Mouse (Mus musculus) hindbrain, embryonic 12.5 days (tissue): ENCODE data around the gene Cd68. TPM values are rescaled to one million over a fixed set of nuclear protein-coding genes. Genes with fewer than 3 reads are reported as not detected.

Experiments used
- ATAC-seq: fragments of 200-750 bp; cut with Nextera tagmentation; 2 replicates; pipeline ENCODE4 v1.8.0; 2017; ENCODE audit warnings: moderate TSS enrichment; ENCODE audit not compliant: low FRiP score
- H3K27ac ChIP-seq: fragments of 300-500 bp; sonication (generic); 2 replicates; pipeline ENCODE4 v1.5.1; 2016; ENCODE audit warnings: mild to moderate bottlenecking
- H3K27me3 ChIP-seq: fragments of 300-500 bp; sonication (generic); 2 replicates; pipeline ENCODE4 v1.6.1; 2016; ENCODE audit warnings: mild to moderate bottlenecking
- H3K36me3 ChIP-seq: fragments of 300-500 bp; sonication (generic); 2 replicates; pipeline ENCODE4 v1.6.1; 2016; ENCODE audit warnings: mild to moderate bottlenecking
- H3K4me1 ChIP-seq: fragments of 300-500 bp; sonication (generic); 2 replicates; pipeline ENCODE4 v1.6.1; 2016
- H3K4me2 ChIP-seq: fragments of 300-500 bp; sonication (generic); replicated peaks from 2 replicates; pipeline ENCODE4 v1.6.1; 2016; ENCODE audit warnings: mild to moderate bottlenecking
- H3K4me3 ChIP-seq: fragments of 300-500 bp; sonication (generic); 2 replicates; pipeline ENCODE4 v1.5.1; 2016; ENCODE audit warnings: mild to moderate bottlenecking
- H3K9ac ChIP-seq: fragments of 300-500 bp; sonication (generic); 2 replicates; pipeline ENCODE4 v1.6.1; 2016; ENCODE audit warnings: mild to moderate bottlenecking, moderate library complexity
- H3K9me3 ChIP-seq: fragments of 300-500 bp; sonication (generic); replicated peaks from 2 replicates; pipeline ENCODE4 v1.6.1; 2016; ENCODE audit warnings: mild to moderate bottlenecking
- WGBS: fragments of 180-500 bp; shearing (Covaris S2); methylation state at CpG from one replicate; pipeline ENCODE4 v1.1.7; 2016; 5-methylcytosine and 5-hydroxymethylcytosine counted together
- polyA plus RNA-seq: library from polyadenylated mRNA; unstranded; fragments of >200 nt; fragmentation: Nextera tagmentation; extraction: Ambion mirVana; gene quantifications from 2 replicates; pipeline ENCODE4 v1.2.1, GENCODE M21; 2016

Cd68 gene
- polyA plus RNA-seq, 1 experiment from 2014 or later = 8.2 TPM

- peak overlapping the region; percentile 90 for H3K4me2 ChIP-seq
- no peaks in the 10 kb centered on the region for H3K9me3 ChIP-seq
- peak overlapping the region; percentile 55 for H3K4me3 ChIP-seq
- H3K9ac ChIP-seq = peak overlapping the region; percentile 15
- no peak for ATAC-seq
- H3K27ac ChIP-seq = no peak overlapping the region
- peaks cover 21% of the 10 kb centered on the region for H3K4me1 ChIP-seq
- WGBS = 92% methylated on average over 29 of the region's 30 CpGs
- peaks cover 4% of the 10 kb centered on the region for H3K27me3 ChIP-seq
- peaks cover 45% of the 10 kb centered on the region for H3K36me3 ChIP-seq
These were observed 14.3 kb upstream of the Cd68 start for GRCm38 (mm10) chr11:69680136-69680855.

DNA sequence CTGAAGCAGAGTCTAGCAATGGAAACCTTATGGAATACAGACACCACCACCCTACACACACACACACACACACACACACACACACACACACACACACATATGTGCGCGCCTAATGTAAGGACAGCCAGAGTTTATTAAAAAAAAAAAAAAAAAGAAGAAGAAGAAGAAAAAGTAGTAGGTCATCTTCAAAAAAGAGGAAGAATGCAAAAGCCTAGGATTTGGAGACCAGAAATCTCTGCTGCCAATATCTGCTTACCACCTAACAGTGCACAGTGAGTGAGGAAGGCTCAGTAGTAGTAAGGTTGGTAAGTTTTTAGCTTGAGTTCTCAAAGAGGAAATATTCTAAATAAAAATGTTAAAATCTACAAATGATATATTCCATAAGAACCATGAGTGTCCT lies 13.2 kb upstream of the Cd68 start:
- H3K4me3 ChIP-seq = no peak overlapping the region
- ATAC-seq = no peak
- H3K27ac ChIP-seq = no peak overlapping the region
- no peaks in the 10 kb centered on the region; the same call in 1 of the 2 replicates for H3K27me3 ChIP-seq
- no peak overlapping the region for H3K9ac ChIP-seq
- H3K4me2 ChIP-seq = no peak overlapping the region
- H3K4me1 ChIP-seq = peaks cover 21% of the 10 kb centered on the region
- WGBS = 100% methylated on average over 2 of the region's 2 CpGs
- H3K36me3 ChIP-seq = peaks cover 56% of the 10 kb centered on the region
- H3K9me3 ChIP-seq = no peaks in the 10 kb centered on the region

DNA sequence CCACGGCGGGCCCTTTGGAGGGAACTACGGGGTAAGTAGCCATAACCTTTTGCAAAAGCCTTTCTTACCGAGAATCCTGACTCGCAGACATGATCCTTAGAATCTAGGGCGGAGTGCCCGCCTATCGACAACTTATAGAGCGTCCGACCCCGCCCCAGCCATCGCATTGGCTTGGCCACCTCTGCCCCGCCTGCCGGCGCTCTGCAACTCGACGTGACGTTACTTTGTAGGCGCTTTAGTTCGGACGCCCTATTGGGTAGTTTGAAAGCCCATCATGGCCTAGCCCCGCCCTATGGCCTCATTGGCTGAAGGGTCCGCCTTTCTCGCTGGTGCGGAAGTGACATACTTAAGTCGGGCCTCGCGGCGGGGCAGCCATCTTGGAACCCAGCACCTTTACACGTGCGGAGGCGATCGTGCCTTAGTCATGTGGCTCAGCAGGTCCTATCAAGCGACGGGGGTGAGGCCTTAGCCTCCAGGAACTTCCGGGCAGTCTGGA lies 6.3 kb upstream of the Cd68 start, which contains the start of gene Eif4a1:
TSS of gene Eif4a1 (minus strand) at position 213 of the 496 bp plus-strand sequence.
- Histone ChIP-seq H3K27ac (peak within 1 kb of the TSS; percentile 96), H3K4me2 (peak within 1 kb of the TSS; percentile 97), H3K9ac (peak within 1 kb of the TSS; percentile 99), H3K4me3 (peak within 1 kb of the TSS; percentile 89), H3K4me1 (peaks cover 30% of the 10 kb centered on the region), H3K27me3 (no peaks in the 10 kb centered on the region), H3K36me3 (peaks cover 75% of the 10 kb centered on the region), H3K9me3 (no peaks in the 10 kb centered on the region)
- peak; percentile 97 for ATAC-seq
- WGBS = under 1% methylated on average over 36 of the region's 36 CpGs

GRCm38 (mm10) chr11:69671726-69672124 lies 5.8 kb upstream of the Cd68 start:
- Histone ChIP-seq H3K36me3 (peaks cover 74% of the 10 kb centered on the region), H3K27me3 (no peaks in the 10 kb centered on the region), H3K9me3 (no peaks in the 10 kb centered on the region), H3K4me1 (peaks cover 30% of the 10 kb centered on the region), H3K9ac (peak overlapping the region; percentile 99), H3K4me3 (peak overlapping the region; percentile 89), H3K4me2 (peak overlapping the region; percentile 97), H3K27ac (peak overlapping the region; percentile 96)
- peak; percentile 30; the same call in 1 of the 2 replicates for ATAC-seq
- under 1% methylated on average over 43 of the region's 43 CpGs for WGBS

- peak overlapping the region; percentile 99 for H3K9ac ChIP-seq
- H3K36me3 ChIP-seq = peaks cover 74% of the 10 kb centered on the region
- ATAC-seq = peak; percentile 64
- H3K27ac ChIP-seq = peak overlapping the region; percentile 96
- no peaks in the 10 kb centered on the region for H3K27me3 ChIP-seq
- peak overlapping the region; percentile 97 for H3K4me2 ChIP-seq
- WGBS = 1% methylated on average over 58 of the region's 61 CpGs
- H3K4me1 ChIP-seq = peaks cover 30% of the 10 kb centered on the region
- H3K9me3 ChIP-seq = no peaks in the 10 kb centered on the region
- H3K4me3 ChIP-seq = peak overlapping the region; percentile 89
These were observed 5.1 kb upstream of the Cd68 start for GRCm38 (mm10) chr11:69670786-69671725.

- no peak overlapping the region for H3K4me2 ChIP-seq
- H3K27me3 ChIP-seq = no peaks in the 10 kb centered on the region
- 89% methylated on average over 3 of the region's 3 CpGs for WGBS
- peaks cover 70% of the 10 kb centered on the region for H3K36me3 ChIP-seq
- no peak overlapping the region for H3K4me3 ChIP-seq
- H3K9ac ChIP-seq = no peak overlapping the region
- ATAC-seq = no peak
- peaks cover 29% of the 10 kb centered on the region for H3K4me1 ChIP-seq
- no peaks in the 10 kb centered on the region for H3K9me3 ChIP-seq
- H3K27ac ChIP-seq = no peak overlapping the region
These were observed 682 bp upstream of the Cd68 start for GRCm38 (mm10) chr11:69666665-69667005.

DNA sequence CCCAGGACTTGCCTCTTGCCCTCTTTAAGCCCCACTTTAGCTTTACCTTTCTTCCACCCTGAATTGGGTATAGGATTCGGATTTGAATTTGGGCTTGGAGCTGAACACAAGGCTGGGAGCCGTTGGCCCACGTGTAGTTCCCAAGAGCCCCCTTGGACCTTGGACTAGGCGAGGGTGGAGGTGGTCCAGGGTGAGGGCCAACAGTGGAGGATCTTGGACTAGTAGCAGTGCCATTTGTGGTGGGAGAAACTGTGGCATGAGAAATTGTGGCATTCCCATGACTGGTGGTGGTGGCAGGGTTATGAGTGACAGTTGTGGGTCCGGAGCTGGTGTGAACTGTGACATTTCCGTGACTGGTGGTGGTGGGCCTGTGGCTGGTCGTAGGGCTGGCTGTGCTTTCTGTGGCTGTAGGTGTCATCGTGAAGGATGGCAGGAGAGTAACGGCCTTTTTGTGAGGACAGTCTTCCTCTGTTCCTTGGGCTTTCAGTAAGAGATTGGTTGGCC lies 444 bp downstream of the Cd68 start:
- H3K27ac ChIP-seq = peak overlapping the region; percentile 37; the same call in 1 of the 2 replicates
- 75% methylated on average over 9 of the region's 9 CpGs for WGBS

GRCm38 (mm10) chr11:69664841-69665240 lies 1.1 kb downstream of the Cd68 start:
- Histone ChIP-seq H3K4me3 (no peak overlapping the region), H3K4me1 (peaks cover 29% of the 10 kb centered on the region), H3K36me3 (peaks cover 59% of the 10 kb centered on the region), H3K27ac (0 out of 2 replicates have a peak overlapping the region, but pooled peaks have one; percentile 30), H3K9me3 (no peaks in the 10 kb centered on the region), H3K4me2 (no peak overlapping the region), H3K9ac (no peak overlapping the region), H3K27me3 (no peaks in the 10 kb centered on the region)
- no peak for ATAC-seq
- 96% methylated on average over 7 of the region's 7 CpGs for WGBS

More for the DNA sequence above, 444 bp downstream of the Cd68 start:
- ATAC-seq = no peak
- Histone ChIP-seq H3K4me1 (peaks cover 36% of the 10 kb centered on the region), H3K9me3 (no peaks in the 10 kb centered on the region), H3K27me3 (no peaks in the 10 kb centered on the region), H3K4me3 (no peak overlapping the region), H3K4me2 (no peak overlapping the region), H3K36me3 (peaks cover 66% of the 10 kb centered on the region), H3K9ac (no peak overlapping the region)

GRCm38 (mm10) chr11:69663795-69664194 lies 2.2 kb downstream of the Cd68 start:
- WGBS = 91% methylated on average over 6 of the region's 6 CpGs
- no peak for ATAC-seq
- Histone ChIP-seq H3K4me3 (no peak overlapping the region), H3K9ac (no peak overlapping the region), H3K36me3 (peaks cover 53% of the 10 kb centered on the region), H3K27ac (peak overlapping the region; percentile 97; the same call in 1 of the 2 replicates), H3K9me3 (no peaks in the 10 kb centered on the region), H3K4me1 (peaks cover 21% of the 10 kb centered on the region), H3K27me3 (no peaks in the 10 kb centered on the region), H3K4me2 (no peak overlapping the region)

- peak overlapping the region; percentile 97 for H3K27ac ChIP-seq
- peak overlapping the region; percentile 61 for H3K9ac ChIP-seq
- peak overlapping the region; percentile 57 for H3K4me2 ChIP-seq
- peaks cover 53% of the 10 kb centered on the region for H3K36me3 ChIP-seq
- ATAC-seq = peak; percentile 51
- H3K4me1 ChIP-seq = peaks cover 20% of the 10 kb centered on the region
- H3K4me3 ChIP-seq = peak overlapping the region; percentile 48
- 65% methylated on average over 13 of the region's 13 CpGs for WGBS
- no peaks in the 10 kb centered on the region for H3K9me3 ChIP-seq
- no peaks in the 10 kb centered on the region for H3K27me3 ChIP-seq
These were observed 2.8 kb downstream of the Cd68 start for GRCm38 (mm10) chr11:69662967-69663671.

- H3K4me1 ChIP-seq = peaks cover 20% of the 10 kb centered on the region
- H3K4me2 ChIP-seq = peak within 1 kb of the TSS; percentile 57
- no peaks in the 10 kb centered on the region for H3K27me3 ChIP-seq
- WGBS = under 1% methylated on average over 48 of the region's 48 CpGs
- H3K9me3 ChIP-seq = no peaks in the 10 kb centered on the region
- H3K36me3 ChIP-seq = peaks cover 53% of the 10 kb centered on the region
- H3K4me3 ChIP-seq = peak within 1 kb of the TSS; percentile 48
- ATAC-seq = peak; percentile 96
- peak within 1 kb of the TSS; percentile 97 for H3K27ac ChIP-seq
- peak within 1 kb of the TSS; percentile 61 for H3K9ac ChIP-seq
These were observed 3.6 kb downstream of the Cd68 start, which contains the start of gene Mpdu1 for GRCm38 (mm10) chr11:69662213-69662966. Gene Mpdu1, minus strand, starts transcription at chr11:69662642.
